9 mouse cellular contexts compared by ENCODE assay signal in the genomic region with DNA sequence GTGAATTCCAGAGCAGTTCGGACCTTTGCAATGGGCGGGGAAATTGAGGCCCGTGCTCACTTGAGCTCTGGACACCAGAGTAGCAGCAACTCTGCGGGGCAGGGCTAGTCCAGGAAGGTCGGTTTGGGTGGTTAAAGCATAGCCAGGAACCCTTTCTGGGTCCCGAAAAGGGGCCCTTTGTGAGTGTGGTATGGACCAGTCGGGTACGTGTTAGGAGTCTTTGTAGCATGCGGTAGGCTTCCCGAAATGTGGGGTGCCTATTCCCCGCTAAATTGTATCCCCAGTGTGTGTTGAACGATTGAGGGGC. TPM values are rescaled to one million over a fixed set of nuclear protein-coding genes. Genes with fewer than 3 reads are reported as not detected.
A peak's percentile ranks its signal among the peaks of the same experiment; 100 is the strongest.
DNase-seq lines count a peak whose midpoint lies in the region; ATAC-seq and TF ChIP-seq lines count a peak whose summit lies in the region.
"Had no signal": no experiment of that assay in that cellular context is flagged by ENCODE, and none has a peak within 500 bp of the region (broad histone marks: within the 10 kb centered on the region; RNA-seq: fewer than 3 reads in every experiment).

No protein-coding gene starts in this region.

- H3K27ac ChIP-seq in spleen, adult 2 months (ENCODE audit: insufficient read depth, low read length), result no peak overlapping the region
- peak overlapping the region; percentile 96 for H3K27ac ChIP-seq in forebrain, embryonic 10.5 days
- peak overlapping the region; percentile 83 for H3K27ac ChIP-seq in stomach, embryonic 16.5 days (ENCODE audit: low read length)

- H3K4me3 ChIP-seq in spleen, adult 2 months (ENCODE audit: extremely low read depth, insufficient read depth, insufficient read length), result peak overlapping the region; percentile 61; the same call in 1 of the 2 replicates
- H3K4me3 ChIP-seq in forebrain, embryonic 10.5 days, result peak overlapping the region; percentile 91
- peak overlapping the region; percentile 93 for H3K4me3 ChIP-seq in stomach, embryonic 16.5 days (replicated peaks; ENCODE audit: low read length)

- peak overlapping the region; percentile 87 for H3K9ac ChIP-seq in stomach, embryonic 16.5 days (ENCODE audit: low read length)

- 0 out of 2 replicates have a peak, but pooled peaks cover 2% of the 10 kb centered on the region for H3K4me1 ChIP-seq in spleen, adult 2 months (ENCODE audit: control insufficient read depth, insufficient read depth, insufficient read length)
- peaks cover 29% of the 10 kb centered on the region for H3K4me1 ChIP-seq in forebrain, embryonic 10.5 days
- peaks cover 13% of the 10 kb centered on the region for H3K4me1 ChIP-seq in stomach, embryonic 16.5 days (ENCODE audit: control insufficient read depth, insufficient read depth, low read length)

- H3K36me3 ChIP-seq in spleen, adult 2 months (ENCODE audit: control insufficient read depth, insufficient read depth, low read length), result no peaks in the 10 kb centered on the region
- peaks cover 36% of the 10 kb centered on the region for H3K36me3 ChIP-seq in forebrain, embryonic 10.5 days (replicated peaks)
- peaks cover 5% of the 10 kb centered on the region; the same call in 1 of the 2 replicates for H3K36me3 ChIP-seq in stomach, embryonic 16.5 days (ENCODE audit: control insufficient read depth, insufficient read depth, low read length)

- 2% methylated on average over 12 of the region's 12 CpGs for WGBS in spleen, adult 2 months
- under 1% methylated on average over 12 of the region's 12 CpGs for WGBS in forebrain, embryonic 10.5 days
- WGBS in stomach, embryonic 16.5 days, result 1% methylated on average over 12 of the region's 12 CpGs

- H3K4me2 ChIP-seq in stomach, embryonic 16.5 days (ENCODE audit: low read depth, low read length), result peak overlapping the region; percentile 90

- intact Hi-C loops in left cerebral cortex, postnatal 14 days (cut with DNase I), result loop anchor here (5.0 kb wide), 1 partner anchor 36 kb away; a partner anchor contains a TSS

- no peak for TF ChIP-seq POLR2A in spleen, adult 2 months (IDR thresholded peaks at IDR 0.05; ENCODE audit: low read depth, low read length)

- ATAC-seq in stomach, embryonic 16.5 days (ENCODE audit: insufficient read depth, low FRiP score), result no peak

- DNase-seq in spleen, adult 2 months (ENCODE audit: low read depth in 1 of 2, low spot score in 2 of 2), result no peak
- DNase-seq in spleen, adult 18-20 months, result no peak
- no peak for DNase-seq in forebrain, embryonic 10.5 days (ENCODE audit: extremely low spot score, low spot score)
- DNase-seq in liver, result peak; percentile 56
- DNase-seq in left cerebral cortex, postnatal 14 days (ENCODE audit: low spot score in 2 of 2), result no peak
- DNase-seq in right cerebral cortex, adult 18-20 months, result no peak
- no peak for DNase-seq in thymus, postnatal 10 days (ENCODE audit: low spot score in 2 of 2)

- no peaks in the 10 kb centered on the region for H3K9me3 ChIP-seq in forebrain, embryonic 10.5 days
- H3K9me3 ChIP-seq in stomach, embryonic 16.5 days (replicated peaks; ENCODE audit: control insufficient read depth, low read length), result no peaks in the 10 kb centered on the region

- H3K27me3 ChIP-seq in spleen, adult 2 months (ENCODE audit: control insufficient read depth, insufficient read depth, low read length), result no peaks in the 10 kb centered on the region
- no peaks in the 10 kb centered on the region for H3K27me3 ChIP-seq in forebrain, embryonic 10.5 days (ENCODE audit: poor library complexity, severe bottlenecking)
- H3K27me3 ChIP-seq in stomach, embryonic 16.5 days (ENCODE audit: control insufficient read depth, insufficient read depth, low read length), result no peaks in the 10 kb centered on the region

- no peak for TF ChIP-seq CTCF in spleen, adult 2 months (IDR thresholded peaks at IDR 0.05; ENCODE audit: extremely low read depth, insufficient read depth, insufficient read length, insufficient replicate concordance)

RNA-seq across cellular contexts. Expression of a gene that starts 0.6 kb away (rescaled TPM):
- 2.8 and 4.3 TPM in 2 replicates for polyA plus RNA-seq in spleen, adult 2 months (2012; rRNA removed)
- polyA plus RNA-seq in forebrain, embryonic 10.5 days (2016; fragmentation: Nextera tagmentation; extraction: Ambion mirVana), result 53.9 and 54.7 TPM in 2 replicates
- 16.3 and 17.8 TPM in 2 replicates for polyA plus RNA-seq in stomach, embryonic 16.5 days (2015; fragmentation: Nextera tagmentation; extraction: Ambion mirVana)
- 1 to 10 TPM; 2.5 to 4.0 TPM for total RNA-seq in left cerebral cortex, postnatal 14 days (2021)

RNA-seq across cellular contexts. Expression of a gene that starts 4.4 kb away (rescaled TPM):
- polyA plus RNA-seq in spleen, adult 2 months (2012; rRNA removed), result 72.3 and 80.8 TPM in 2 replicates
- polyA plus RNA-seq in forebrain, embryonic 10.5 days (2016; fragmentation: Nextera tagmentation; extraction: Ambion mirVana), result 152 and 157 TPM in 2 replicates
- 145 and 154 TPM in 2 replicates for polyA plus RNA-seq in stomach, embryonic 16.5 days (2015; fragmentation: Nextera tagmentation; extraction: Ambion mirVana)
- total RNA-seq in left cerebral cortex, postnatal 14 days (2021), result 10 to 100 TPM; 51.4 to 57.8 TPM

RNA-seq across cellular contexts. Expression of a gene that starts 34.0 kb away (rescaled TPM):
- polyA plus RNA-seq in spleen, adult 2 months (2012; rRNA removed), result 45.3 and 56.4 TPM in 2 replicates
- 30.2 and 32.4 TPM in 2 replicates for polyA plus RNA-seq in forebrain, embryonic 10.5 days (2016; fragmentation: Nextera tagmentation; extraction: Ambion mirVana)
- 39.4 and 42.1 TPM in 2 replicates for polyA plus RNA-seq in stomach, embryonic 16.5 days (2015; fragmentation: Nextera tagmentation; extraction: Ambion mirVana)
- 10 to 100 TPM; 74.4 to 89.6 TPM for total RNA-seq in left cerebral cortex, postnatal 14 days (2021)

RNA-seq across cellular contexts. Expression of a gene that starts 35.3 kb away (rescaled TPM):
- 76.7 and 135 TPM in 2 replicates for polyA plus RNA-seq in spleen, adult 2 months (2012; rRNA removed)
- polyA plus RNA-seq in forebrain, embryonic 10.5 days (2016; fragmentation: Nextera tagmentation; extraction: Ambion mirVana), result 105 and 114 TPM in 2 replicates
- polyA plus RNA-seq in stomach, embryonic 16.5 days (2015; fragmentation: Nextera tagmentation; extraction: Ambion mirVana), result 52.0 and 60.7 TPM in 2 replicates
- total RNA-seq in left cerebral cortex, postnatal 14 days (2021), result 100 to 1,000 TPM; 102 to 120 TPM

RNA-seq across cellular contexts. Expression of a gene that starts 35.4 kb away (rescaled TPM):
- polyA plus RNA-seq in spleen, adult 2 months (2012; rRNA removed), result 9.1 and 12.0 TPM in 2 replicates
- 5.6 and 7.4 TPM in 2 replicates for polyA plus RNA-seq in forebrain, embryonic 10.5 days (2016; fragmentation: Nextera tagmentation; extraction: Ambion mirVana)
- 41.2 and 53.7 TPM in 2 replicates for polyA plus RNA-seq in stomach, embryonic 16.5 days (2015; fragmentation: Nextera tagmentation; extraction: Ambion mirVana)
- total RNA-seq in left cerebral cortex, postnatal 14 days (2021), result 1 to 10 TPM; 4.4 to 4.7 TPM
- total RNA-seq: common myeloid progenitor, adult 5-6 weeks had no signal
